Mouse (Mus musculus) CH12.LX (cell line): ENCODE results near the gene Slc1a4. TPM values are rescaled to one million over a fixed set of nuclear protein-coding genes. Genes with fewer than 3 reads are reported as not detected.

Source experiments
- DNase-seq: peaks from one replicate; pipeline ENCODE4 v3.0.0-alpha.2; 2013; ENCODE audit errors: extremely low read depth
- H3K27ac ChIP-seq: 2 replicates; pipeline ENCODE4 v1.5.1; 2012; ENCODE audit warnings: low read depth, mild to moderate bottlenecking, control low read depth, moderate library complexity; ENCODE audit not compliant: insufficient read depth
- H3K27me3 ChIP-seq: replicated peaks from 2 replicates; pipeline ENCODE3; 2012; ENCODE audit warnings: inconsistent platforms
- H3K36me3 ChIP-seq, 2 experiments: replicated peaks in 1 of 2; 2 replicates each; pipeline versions ENCODE3 to v1.6.1; 2012; ENCODE audit warnings: inconsistent platforms in 1 of 2, low read length in 1 of 2, mild to moderate bottlenecking in 1 of 2, mixed read lengths in 1 of 2, moderate library complexity in 1 of 2; ENCODE audit not compliant: control insufficient read depth in 1 of 2, insufficient read depth in 1 of 2
- H3K4me1 ChIP-seq, 2 experiments: 2 replicates each; pipeline ENCODE4 v1.6.1; 2012; ENCODE audit warnings: inconsistent platforms in 1 of 2, moderate library complexity in 1 of 2; ENCODE audit not compliant: insufficient read depth in 2 of 2, control insufficient read depth in 1 of 2
- H3K4me2 ChIP-seq: 2 replicates; pipeline ENCODE4 v1.6.1; 2012; ENCODE audit warnings: low read depth, mild to moderate bottlenecking, control low read depth; ENCODE audit not compliant: poor library complexity, insufficient read depth, severe bottlenecking
- H3K4me3 ChIP-seq, 3 experiments: fragments of 150-350 bp in 1 of 3; sonication (generic) in 1 of 3; replicated peaks in 1 of 3; 2 replicates each; pipeline versions ENCODE3 to v1.5.1; 2011 to 2012; ENCODE audit warnings: low read depth in 2 of 3, low read length in 2 of 3, mild to moderate bottlenecking in 2 of 3, moderate library complexity in 2 of 3, control low read depth in 1 of 3, improper control_type of control experiment in 1 of 3, inconsistent platforms in 1 of 3, mixed read lengths in 1 of 3; ENCODE audit not compliant: poor library complexity in 1 of 3
- H3K79me2 ChIP-seq: replicated peaks from 2 replicates; pipeline ENCODE4 v1.6.1; 2012; ENCODE audit warnings: mild to moderate bottlenecking, moderate library complexity; ENCODE audit not compliant: control insufficient read depth, poor library complexity, insufficient read depth, severe bottlenecking; ENCODE audit errors: extremely low read depth
- H3K9ac ChIP-seq: 2 replicates; pipeline ENCODE4 v1.6.1; 2012; ENCODE audit warnings: low read depth, mild to moderate bottlenecking, control low read depth, moderate library complexity; ENCODE audit not compliant: insufficient read depth
- H3K9me3 ChIP-seq: replicated peaks from 2 replicates; pipeline ENCODE3; 2012; ENCODE audit warnings: low read length, inconsistent platforms, mixed read lengths
- BHLHE40 ChIP-seq: IDR thresholded peaks from 2 replicates; pipeline ENCODE4 v1.6.1; 2011; ENCODE audit warnings: mild to moderate bottlenecking, low read depth, low read length, improper control_type of control experiment
- CHD1 ChIP-seq: IDR thresholded peaks from 2 replicates; pipeline ENCODE4 v1.6.1; 2012; ENCODE audit warnings: low read depth, low read length, improper control_type of control experiment, inconsistent platforms
- CTCF ChIP-seq, 2 experiments: IDR thresholded peaks in 1 of 2; conservative IDR thresholded peaks in 1 of 2; 2 replicates each; pipeline ENCODE4 v1.5.1; 2011 to 2012; ENCODE audit warnings: low read depth in 2 of 2, low read length in 2 of 2, improper control_type of control experiment in 1 of 2, inconsistent platforms in 1 of 2, mild to moderate bottlenecking in 1 of 2, moderate library complexity in 1 of 2
- ELF1 ChIP-seq: IDR thresholded peaks from 2 replicates; pipeline ENCODE4 v1.6.1; 2014; ENCODE audit warnings: low read depth, mild to moderate bottlenecking, inconsistent platforms, low read length, improper control_type of control experiment
- EP300 ChIP-seq: IDR thresholded peaks from 2 replicates; pipeline ENCODE4 v1.6.1; 2011; ENCODE audit warnings: low read length, improper control_type of control experiment
- ETS1 ChIP-seq: conservative IDR thresholded peaks from 2 replicates; pipeline ENCODE4 v1.6.1; 2012; ENCODE audit warnings: low read depth, mild to moderate bottlenecking, inconsistent platforms, low read length, improper control_type of control experiment, moderate library complexity
- GABPA ChIP-seq: IDR thresholded peaks from 2 replicates; pipeline ENCODE4 v1.6.1; 2012; ENCODE audit warnings: low read depth, low read length, improper control_type of control experiment, inconsistent platforms; ENCODE audit not compliant: insufficient replicate concordance
- HCFC1 ChIP-seq: IDR thresholded peaks from 2 replicates; pipeline ENCODE4 v1.6.1; 2012; ENCODE audit warnings: low read depth, mild to moderate bottlenecking, inconsistent platforms, low read length, improper control_type of control experiment
- IRF4 ChIP-seq: IDR thresholded peaks from 2 replicates; pipeline ENCODE4 v1.6.1; 2014; ENCODE audit warnings: low read depth, mild to moderate bottlenecking, inconsistent platforms, low read length, improper control_type of control experiment
- JUN ChIP-seq: IDR thresholded peaks from 2 replicates; pipeline ENCODE4 v1.6.1; 2011; ENCODE audit warnings: low read depth, mild to moderate bottlenecking, low read length, improper control_type of control experiment, moderate library complexity; ENCODE audit not compliant: insufficient read depth
- JUND ChIP-seq: conservative IDR thresholded peaks from 2 replicates; pipeline ENCODE4 v1.6.1; 2011; ENCODE audit warnings: low read depth, low read length, improper control_type of control experiment
- KAT2A ChIP-seq: IDR thresholded peaks from 2 replicates; pipeline ENCODE4 v1.6.1; 2012; ENCODE audit warnings: low read length, improper control_type of control experiment, inconsistent platforms; ENCODE audit not compliant: insufficient replicate concordance
- MAFK ChIP-seq: IDR thresholded peaks from 2 replicates; pipeline ENCODE4 v1.6.1; 2011; ENCODE audit warnings: low read length, improper control_type of control experiment; ENCODE audit not compliant: insufficient replicate concordance
- MAX ChIP-seq: IDR thresholded peaks from 2 replicates; pipeline ENCODE4 v1.6.1; 2011; ENCODE audit warnings: low read length, improper control_type of control experiment
- MAZ ChIP-seq: IDR thresholded peaks from 2 replicates; pipeline ENCODE4 v1.6.1; 2012; ENCODE audit warnings: low read depth, mild to moderate bottlenecking, inconsistent platforms, low read length, improper control_type of control experiment, moderate library complexity
- MEF2A ChIP-seq: IDR thresholded peaks from 2 replicates; pipeline ENCODE4 v1.6.1; 2014; ENCODE audit warnings: low read depth, mild to moderate bottlenecking, inconsistent platforms, low read length, improper control_type of control experiment, borderline replicate concordance
- MXI1 ChIP-seq: IDR thresholded peaks from 2 replicates; pipeline ENCODE4 v1.6.1; 2011; ENCODE audit warnings: mild to moderate bottlenecking, low read depth, low read length, improper control_type of control experiment
- MYC ChIP-seq: IDR thresholded peaks from 2 replicates; pipeline ENCODE4 v1.6.1; 2011; ENCODE audit warnings: low read depth, mild to moderate bottlenecking, improper control_type of control experiment, low read length
- NELFE ChIP-seq: IDR thresholded peaks from 2 replicates; pipeline ENCODE4 v1.6.1; 2011; ENCODE audit warnings: low read depth, low read length, improper control_type of control experiment
- NRF1 ChIP-seq: IDR thresholded peaks from 2 replicates; pipeline ENCODE4 v1.6.1; 2014; ENCODE audit warnings: low read depth, mild to moderate bottlenecking, inconsistent platforms, low read length, improper control_type of control experiment, moderate library complexity
- PAX5 ChIP-seq: IDR thresholded peaks from 2 replicates; pipeline ENCODE4 v1.6.1; 2012; ENCODE audit warnings: low read length, inconsistent platforms, mixed read lengths
- POLR2A ChIP-seq: IDR thresholded peaks from 2 replicates; pipeline ENCODE4 v1.6.1; 2011; ENCODE audit warnings: low read depth, mild to moderate bottlenecking, improper control_type of control experiment, low read length
- POLR2AphosphoS2 ChIP-seq: IDR thresholded peaks from 2 replicates; pipeline ENCODE4 v1.6.1; 2011; ENCODE audit warnings: low read depth, low read length, improper control_type of control experiment
- RAD21 ChIP-seq: IDR thresholded peaks from 2 replicates; pipeline ENCODE4 v1.6.1; 2011; ENCODE audit warnings: low read depth, mild to moderate bottlenecking, low read length, improper control_type of control experiment, moderate library complexity
- SIN3A ChIP-seq: IDR thresholded peaks from 2 replicates; pipeline ENCODE4 v1.6.1; 2012; ENCODE audit warnings: low read length, improper control_type of control experiment, inconsistent platforms
- SMC3 ChIP-seq: IDR thresholded peaks from 2 replicates; pipeline ENCODE4 v1.6.1; 2011; ENCODE audit warnings: low read depth, low read length, improper control_type of control experiment
- TBP ChIP-seq: conservative IDR thresholded peaks from 2 replicates; pipeline ENCODE4 v1.6.1; 2011; ENCODE audit warnings: low read depth, low read length, improper control_type of control experiment
- TCF12 ChIP-seq: IDR thresholded peaks from 2 replicates; pipeline ENCODE4 v1.6.1; 2014; ENCODE audit warnings: low read depth, mild to moderate bottlenecking, inconsistent platforms, low read length, improper control_type of control experiment
- UBTF ChIP-seq: IDR thresholded peaks from 2 replicates; pipeline ENCODE4 v1.6.1; 2012; ENCODE audit warnings: low read depth, mild to moderate bottlenecking, inconsistent platforms, low read length, improper control_type of control experiment, moderate library complexity
- USF1 ChIP-seq: IDR thresholded peaks from 2 replicates; pipeline ENCODE4 v1.6.1; 2014; ENCODE audit warnings: low read depth, mild to moderate bottlenecking, inconsistent platforms, low read length, improper control_type of control experiment
- USF2 ChIP-seq: conservative IDR thresholded peaks from 2 replicates; pipeline ENCODE4 v1.6.1; 2011; ENCODE audit warnings: low read depth, low read length, improper control_type of control experiment
- ZC3H11A ChIP-seq: IDR thresholded peaks from 2 replicates; pipeline ENCODE4 v1.6.1; 2012; ENCODE audit warnings: low read depth, mild to moderate bottlenecking, inconsistent platforms, low read length, improper control_type of control experiment
- ZMIZ1 ChIP-seq: IDR thresholded peaks from 2 replicates; pipeline ENCODE4 v1.6.1; 2012; ENCODE audit warnings: low read depth, mild to moderate bottlenecking, inconsistent platforms, low read length, improper control_type of control experiment
- ZNF384 ChIP-seq: IDR thresholded peaks from 2 replicates; pipeline ENCODE4 v1.6.1; 2012; ENCODE audit warnings: low read depth, low read length, improper control_type of control experiment, inconsistent platforms
- dilution Hi-C: fragments of 300-500 bp; cut with MboI; formaldehyde crosslinking; loops from 2 replicates; pipeline ENCODE4 v1.14.3; 2020; ENCODE audit warnings: low sequenced_read_pairs; ENCODE audit not compliant: extremely low pct_unique_long_range_greater_than_20kb, extremely low pct_ligation_motif_present
- in situ Hi-C: fragments of 300-500 bp; cut with MboI; formaldehyde crosslinking; loops from 3 replicates; pipeline ENCODE4 v1.14.3; 2019; ENCODE audit warnings: low sequenced_read_pairs, low pct_ligation_motif_present, low pct_unique_long_range_greater_than_20kb, mixed read lengths
- polyA plus RNA-seq: library from polyadenylated mRNA; unstranded; fragments of >175 nt; gene quantifications from 2 replicates; pipeline ENCODE4 v1.2.1, GENCODE M21; 2012; ENCODE audit warnings: low read depth; ENCODE audit not compliant: insufficient read length
- total RNA-seq, 2 experiments: library from RNA; depleted of rRNA; stranded (reverse); fragments of 300-350 nt in 1 of 2; fragments of >200 nt in 1 of 2; gene quantifications; 2 replicates each; pipeline ENCODE4 v1.2.3; 2012 to 2014

The Slc1a4 gene
- total and polyA plus RNA-seq, 3 experiments: 29.3 to 52.7 (median 37.8) TPM

- H3K9me3 ChIP-seq: no peaks in the 10 kb centered on the region
- peaks cover 0 to 3% of the 10 kb centered on the region in 2 experiments; a peak in 1 of 4 replicates for H3K4me1 ChIP-seq
- in situ Hi-C loops (no loop called here), dilution Hi-C loops (no loop called here)
- H3K79me2 ChIP-seq: no peaks in the 10 kb centered on the region
- H3K27ac ChIP-seq: no peak overlapping the region
- peak; percentile 75 for TF ChIP-seq SMC3
- no peak for TF ChIP-seq UBTF
- TF ChIP-seq USF1: no peak
- no peak for TF ChIP-seq ZNF384
- no peak for TF ChIP-seq POLR2AphosphoS2
- TF ChIP-seq ELF1: no peak
- TF ChIP-seq MYC: no peak
- TF ChIP-seq MAFK: no peak
- TF ChIP-seq SIN3A: no peak
- no peak for TF ChIP-seq EP300
- TF ChIP-seq NELFE: no peak
- TF ChIP-seq ZMIZ1: no peak
- no peak for TF ChIP-seq TBP
- no peak for TF ChIP-seq JUN
- no peak for TF ChIP-seq BHLHE40
- peak; percentile 38 for TF ChIP-seq ZC3H11A
- no peak for TF ChIP-seq HCFC1
- TF ChIP-seq MEF2A: no peak
- TF ChIP-seq USF2: no peak
- TF ChIP-seq ETS1: no peak
- TF ChIP-seq KAT2A: no peak
- no peak for TF ChIP-seq NRF1
- no peak for TF ChIP-seq IRF4
- peak; percentile 32 to 70; a peak in 3 of 4 replicates for TF ChIP-seq CTCF (conservative IDR thresholded peaks at IDR 0.05 in 1 of 2, IDR thresholded peaks at IDR 0.05 in 1 of 2; ENCODE audit: low read depth in 2 of 2, low read length in 2 of 2)
- no peak for TF ChIP-seq MXI1
- TF ChIP-seq PAX5: no peak
- no peak for TF ChIP-seq JUND
- TF ChIP-seq POLR2A: no peak
- peak; percentile 61 for TF ChIP-seq RAD21
- no peak for TF ChIP-seq CHD1
- TF ChIP-seq TCF12: no peak
- TF ChIP-seq GABPA: no peak
- no peak for TF ChIP-seq MAX
- peak; percentile 33; the same call in 1 of the 2 replicates for TF ChIP-seq MAZ
- no peaks in the 10 kb centered on the region for H3K27me3 ChIP-seq
- no peak overlapping the region for H3K9ac ChIP-seq
- H3K4me2 ChIP-seq: no peak overlapping the region
- H3K36me3 ChIP-seq: no peaks in the 10 kb centered on the region
- peak; percentile 48 for DNase-seq
- H3K4me3 ChIP-seq: no peak overlapping the region
These were observed 69.7 kb downstream of the Slc1a4 start for GRCm38 (mm10) chr11:20262628-20263380.
